Mouse (Mus musculus): ENCODE results near the gene Ddit4. TPM values are rescaled to one million over a fixed set of nuclear protein-coding genes. Genes with fewer than 3 reads are reported as not detected.
A peak's percentile ranks its signal among the peaks of the same experiment; 100 is the strongest.

The Ddit4 gene
- polyA plus RNA-seq, 1 experiment from 2014 or later: 28.1 TPM

GRCm38 (mm10) chr10:59980815-59981244 is 29.2 kb upstream of the Ddit4 start:
- DNase-seq (ENCODE audit: low spot score): peak; percentile 42

GRCm38 (mm10) chr10:59978873-59979743 is 27.5 kb upstream of the Ddit4 start:
- H3K4me1 ChIP-seq (ENCODE audit: insufficient read depth, low read depth, low read length): peaks cover 33% of the 10 kb centered on the region
- ATAC-seq: peak; percentile 84
- WGBS: 13% methylated on average over 11 of the region's 11 CpGs
- no peak overlapping the region for H3K9ac ChIP-seq (replicated peaks; ENCODE audit: low read depth)
- peak; percentile 46 for TF ChIP-seq CTCF (IDR thresholded peaks at IDR 0.05)
- TF ChIP-seq EP300 (IDR thresholded peaks at IDR 0.05): peak; percentile 92
- peak overlapping the region; percentile 91 for H3K27ac ChIP-seq (ENCODE audit: low read length)
- H3K27me3 ChIP-seq (replicated peaks; ENCODE audit: insufficient read depth, low read length): no peaks in the 10 kb centered on the region
- no peaks in the 10 kb centered on the region for H3K9me3 ChIP-seq (ENCODE audit: low read length)
- H3K36me3 ChIP-seq (ENCODE audit: insufficient read depth, low read length): no peaks in the 10 kb centered on the region
- peak overlapping the region; percentile 14; the same call in 1 of the 2 replicates for H3K4me2 ChIP-seq (replicated peaks; ENCODE audit: low read depth, low read length)
- peak; percentile 96 for DNase-seq (ENCODE audit: low spot score)
- H3K4me3 ChIP-seq (ENCODE audit: low read depth, low read length): no peak overlapping the region

More at GRCm38 (mm10) chr10:59980815-59981244, 29.2 kb upstream of the Ddit4 start:
- WGBS: 76% methylated on average over 6 of the region's 6 CpGs
- no peaks in the 10 kb centered on the region for H3K9me3 ChIP-seq (ENCODE audit: low read length)
- peaks cover 27% of the 10 kb centered on the region for H3K4me1 ChIP-seq (ENCODE audit: insufficient read depth, low read depth, low read length)
- TF ChIP-seq EP300 (IDR thresholded peaks at IDR 0.05) (peak; percentile 50; the same call in 1 of the 2 replicates), CTCF (IDR thresholded peaks at IDR 0.05) (no peak)
- no peak overlapping the region for H3K4me3 ChIP-seq (ENCODE audit: low read depth, low read length)
- H3K27ac ChIP-seq (ENCODE audit: low read length): peak overlapping the region; percentile 54
- H3K9ac ChIP-seq (replicated peaks; ENCODE audit: low read depth): no peak overlapping the region
- no peaks in the 10 kb centered on the region for H3K36me3 ChIP-seq (ENCODE audit: insufficient read depth, low read length)
- no peak overlapping the region for H3K4me2 ChIP-seq (replicated peaks; ENCODE audit: low read depth, low read length)
- no peak for ATAC-seq
- no peaks in the 10 kb centered on the region for H3K27me3 ChIP-seq (replicated peaks; ENCODE audit: insufficient read depth, low read length)

DNA sequence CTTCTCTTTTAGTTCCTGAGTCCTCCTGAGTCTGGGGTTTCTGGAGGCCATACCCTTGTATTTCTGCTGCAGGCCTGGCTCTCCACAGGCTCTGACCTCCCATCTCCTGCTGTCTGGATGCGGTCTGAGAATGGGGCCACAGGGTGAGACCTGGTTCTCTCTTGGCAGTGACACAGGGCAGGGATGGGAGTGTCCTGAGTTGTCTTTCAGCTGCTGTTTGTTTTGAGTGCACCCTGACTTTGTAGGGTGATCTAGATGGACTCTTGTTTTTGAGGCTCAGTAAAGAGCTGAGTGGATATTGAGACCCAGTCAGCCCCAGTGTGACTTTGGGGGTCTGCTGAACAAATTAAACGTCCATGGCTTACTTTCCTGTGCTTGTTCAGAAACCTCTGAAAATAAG is 26.8 kb upstream of the Ddit4 start:
- WGBS: 44% methylated on average over 2 of the region's 2 CpGs
- H3K27me3 ChIP-seq (replicated peaks; ENCODE audit: insufficient read depth, low read length): no peaks in the 10 kb centered on the region

DNA sequence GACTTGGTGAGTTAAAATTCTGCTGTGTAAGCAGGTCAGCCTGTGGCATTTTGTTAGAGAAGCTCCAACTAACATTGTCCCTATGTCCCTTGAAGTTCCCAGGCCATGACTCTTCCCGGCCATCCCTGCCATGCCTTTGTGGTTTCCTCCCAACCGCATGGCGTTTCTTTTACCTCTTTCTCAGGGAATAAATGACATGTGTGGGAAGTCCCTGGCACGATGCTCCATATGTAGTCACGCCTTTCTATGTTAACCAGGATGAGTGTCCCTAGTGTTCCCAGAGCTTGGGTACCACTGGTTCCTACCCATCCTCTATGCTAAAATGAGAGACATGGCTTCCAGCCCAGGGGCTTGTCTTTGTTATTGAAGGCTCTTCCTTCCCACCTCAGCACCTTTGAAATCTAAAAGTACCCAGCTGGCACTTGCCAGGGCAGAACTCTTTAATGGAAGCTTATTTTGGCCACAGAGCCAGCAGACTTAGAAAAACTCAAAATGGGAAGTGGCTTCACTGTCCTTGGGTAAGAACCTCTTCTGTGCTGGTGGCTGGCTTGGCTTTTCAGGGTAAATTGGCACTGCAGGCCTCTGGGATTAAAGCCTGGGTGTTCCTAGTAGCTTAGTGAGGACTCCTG is 26.2 kb upstream of the Ddit4 start:
- Histone ChIP-seq H3K4me1 (ENCODE audit: insufficient read depth, low read depth, low read length) (peaks cover 40% of the 10 kb centered on the region), H3K9ac (replicated peaks; ENCODE audit: low read depth) (no peak overlapping the region), H3K27me3 (replicated peaks; ENCODE audit: insufficient read depth, low read length) (no peaks in the 10 kb centered on the region), H3K4me3 (ENCODE audit: low read depth, low read length) (no peak overlapping the region), H3K27ac (ENCODE audit: low read length) (peak overlapping the region; percentile 91), H3K9me3 (ENCODE audit: low read length) (no peaks in the 10 kb centered on the region), H3K4me2 (replicated peaks; ENCODE audit: low read depth, low read length) (no peak overlapping the region), H3K36me3 (ENCODE audit: insufficient read depth, low read length) (no peaks in the 10 kb centered on the region)
- ATAC-seq (no peak), DNase-seq (ENCODE audit: low spot score) (no peak)
- TF ChIP-seq EP300 (IDR thresholded peaks at IDR 0.05) (0 out of 2 replicates have a peak, but pooled peaks have one; percentile 15), CTCF (IDR thresholded peaks at IDR 0.05) (no peak)
- WGBS: 86% methylated on average over 5 of the region's 5 CpGs

More for the DNA sequence above, 26.8 kb upstream of the Ddit4 start:
- TF ChIP-seq EP300 (IDR thresholded peaks at IDR 0.05) (no peak), CTCF (IDR thresholded peaks at IDR 0.05) (no peak)
- Histone ChIP-seq H3K4me1 (ENCODE audit: insufficient read depth, low read depth, low read length) (peaks cover 38% of the 10 kb centered on the region), H3K27ac (ENCODE audit: low read length) (peak overlapping the region; percentile 91), H3K4me2 (replicated peaks; ENCODE audit: low read depth, low read length) (no peak overlapping the region), H3K9ac (replicated peaks; ENCODE audit: low read depth) (no peak overlapping the region), H3K4me3 (ENCODE audit: low read depth, low read length) (no peak overlapping the region), H3K9me3 (ENCODE audit: low read length) (no peaks in the 10 kb centered on the region), H3K36me3 (ENCODE audit: insufficient read depth, low read length) (no peaks in the 10 kb centered on the region)
- peak; percentile 45 for DNase-seq (ENCODE audit: low spot score)
- no peak for ATAC-seq

- TF ChIP-seq EP300 (IDR thresholded peaks at IDR 0.05): no peak
- no peak for TF ChIP-seq CTCF (IDR thresholded peaks at IDR 0.05)
- ATAC-seq: no peak
- Histone ChIP-seq H3K27ac (ENCODE audit: low read length) (no peak overlapping the region), H3K36me3 (ENCODE audit: insufficient read depth, low read length) (no peaks in the 10 kb centered on the region), H3K9ac (replicated peaks; ENCODE audit: low read depth) (no peak overlapping the region), H3K27me3 (replicated peaks; ENCODE audit: insufficient read depth, low read length) (no peaks in the 10 kb centered on the region), H3K9me3 (ENCODE audit: low read length) (no peaks in the 10 kb centered on the region), H3K4me2 (replicated peaks; ENCODE audit: low read depth, low read length) (no peak overlapping the region), H3K4me3 (ENCODE audit: low read depth, low read length) (no peak overlapping the region), H3K4me1 (ENCODE audit: insufficient read depth, low read depth, low read length) (peaks cover 40% of the 10 kb centered on the region)
- 33% methylated on average over 3 of the region's 4 CpGs for WGBS
- no peak for DNase-seq (ENCODE audit: low spot score)
Observed at GRCm38 (mm10) chr10:59977141-59977540, 25.5 kb upstream of the Ddit4 start.

- H3K4me3 ChIP-seq (ENCODE audit: low read depth, low read length): no peak overlapping the region
- no peaks in the 10 kb centered on the region for H3K36me3 ChIP-seq (ENCODE audit: insufficient read depth, low read length)
- WGBS: 44% methylated on average over 3 of the region's 3 CpGs
- H3K9ac ChIP-seq (replicated peaks; ENCODE audit: low read depth): no peak overlapping the region
- 0 out of 2 replicates have a peak overlapping the region, but pooled peaks have one; percentile 8 for H3K4me2 ChIP-seq (replicated peaks; ENCODE audit: low read depth, low read length)
- peaks cover 48% of the 10 kb centered on the region for H3K4me1 ChIP-seq (ENCODE audit: insufficient read depth, low read depth, low read length)
- H3K27me3 ChIP-seq (replicated peaks; ENCODE audit: insufficient read depth, low read length): no peaks in the 10 kb centered on the region
- H3K9me3 ChIP-seq (ENCODE audit: low read length): no peaks in the 10 kb centered on the region
- peak; percentile 90 for DNase-seq (ENCODE audit: low spot score)
- ATAC-seq: peak; percentile 35
- TF ChIP-seq CTCF (IDR thresholded peaks at IDR 0.05): peak; percentile 34
- TF ChIP-seq EP300 (IDR thresholded peaks at IDR 0.05): peak; percentile 35; the same call in 1 of the 2 replicates
- H3K27ac ChIP-seq (ENCODE audit: low read length): peak overlapping the region; percentile 91
Observed at GRCm38 (mm10) chr10:59974786-59975185, 23.2 kb upstream of the Ddit4 start.

Data from lung, postnatal 0 days (tissue).